Mouse (Mus musculus) adrenal gland, adult 8-10 months (tissue): ENCODE data around the gene Cnot8. TPM values are rescaled to one million over a fixed set of nuclear protein-coding genes. Genes with fewer than 3 reads are reported as not detected.

Experiments
- total RNA-seq, 4 experiments: library from RNA; stranded (reverse); gene quantifications; 2 replicates each; pipeline ENCODE4 v1.2.4; 2022

Cnot8 gene
- total RNA-seq, 4 experiments from 2014 or later: 55.0 to 59.3 (median 56.6) TPM

Other genes starting within 250 kb of the Cnot8 start
- gene Larp1, start 95.1 kb upstream of the Cnot8 start, total RNA-seq: 100 to 1,000 TPM in 3 of 4 experiments, 10 to 100 TPM in 1; 95.7 to 109 (median 104) TPM
- 1 to 10 TPM in 1 of 4 experiments, not detected in 3; 3.1 TPM for gene Gm12248, start 11.0 kb upstream of the Cnot8 start, total RNA-seq
- gene Gemin5, start 64.4 kb downstream of the Cnot8 start, total RNA-seq: 10 to 100 TPM; 20.5 to 34.7 (median 26.4) TPM
- gene Mrpl22, start 67.5 kb downstream of the Cnot8 start, total RNA-seq: 10 to 100 TPM; 63.8 to 78.6 (median 70.4) TPM
- 10 to 100 TPM; 12.9 to 17.0 (median 16.2) TPM for gene Igtp, start 95.4 kb downstream of the Cnot8 start, total RNA-seq
- 10 to 100 TPM; 14.7 to 19.4 (median 17.3) TPM for gene Irgm2, start 95.5 kb downstream of the Cnot8 start, total RNA-seq
- not detected for gene 4930438A08Rik, start 170.6 kb downstream of the Cnot8 start, total RNA-seq
- gene Zfp692, start 202.9 kb downstream of the Cnot8 start, total RNA-seq: 10 to 100 TPM in 3 of 4 experiments, 1 to 10 TPM in 1; 9.6 to 26.7 (median 17.0) TPM
- gene Zfp672, start 226.2 kb downstream of the Cnot8 start, total RNA-seq: 10 to 100 TPM; 44.3 to 65.6 (median 54.7) TPM
- 10 to 100 TPM; 53.5 to 58.2 (median 55.9) TPM for gene Sh3bp5l, start 226.6 kb downstream of the Cnot8 start, total RNA-seq